Mouse (Mus musculus) layer of hippocampus, postnatal 25 days (tissue): ENCODE measurements around the gene 1110032A03Rik. TPM values are rescaled to one million over a fixed set of nuclear protein-coding genes. Genes with fewer than 3 reads are reported as not detected.
A peak's percentile ranks its signal among the peaks of the same experiment; 100 is the strongest.

ENCODE experiments used
- DNase-seq, 2 experiments: peaks; one replicate each; pipeline ENCODE4 v3.0.0; 2022; ENCODE audit warnings: mixed read lengths in 2 of 2, low spot score in 1 of 2; ENCODE audit errors: extremely low spot score in 1 of 2
- total RNA-seq, 2 experiments: library from RNA; stranded (reverse); gene quantifications; 2 replicates each; pipeline ENCODE4 v1.2.3; 2021

Gene 1110032A03Rik
- total RNA-seq, 2 experiments from 2014 or later = 31.2 to 35.2 TPM

- DNase-seq = peak; percentile 79 to 81
Observed at GRCm38 (mm10) chr9:50738914-50739870, 36.1 kb downstream of the 1110032A03Rik start, which contains the start of gene Dixdc1. TSS of gene Dixdc1 (minus strand) at chr9:50739517.

DNA sequence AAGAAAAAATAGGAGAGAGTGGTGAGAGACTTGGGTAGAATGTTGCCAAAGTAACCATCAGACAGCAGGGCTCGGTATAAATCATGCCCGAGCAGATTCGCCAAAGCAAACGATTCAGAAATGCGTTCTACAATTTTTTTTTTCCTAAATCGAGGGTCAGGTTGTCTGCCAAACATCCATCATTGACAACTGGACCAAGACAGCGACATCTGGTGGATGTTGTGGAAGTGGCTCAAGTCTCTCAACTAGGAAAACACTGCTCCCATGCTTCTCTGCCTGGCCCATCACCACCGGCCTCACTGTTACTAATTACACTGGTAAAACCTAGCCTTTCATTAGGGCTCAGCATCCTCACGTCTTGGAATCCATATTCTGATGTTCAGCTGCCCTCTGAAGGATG is 40.3 kb downstream of the 1110032A03Rik start:
- peak in 1 of 2 experiments; percentile 59 for DNase-seq

- no peak for DNase-seq
Observed at GRCm38 (mm10) chr9:50732560-50732959, 42.8 kb downstream of the 1110032A03Rik start.

DNA sequence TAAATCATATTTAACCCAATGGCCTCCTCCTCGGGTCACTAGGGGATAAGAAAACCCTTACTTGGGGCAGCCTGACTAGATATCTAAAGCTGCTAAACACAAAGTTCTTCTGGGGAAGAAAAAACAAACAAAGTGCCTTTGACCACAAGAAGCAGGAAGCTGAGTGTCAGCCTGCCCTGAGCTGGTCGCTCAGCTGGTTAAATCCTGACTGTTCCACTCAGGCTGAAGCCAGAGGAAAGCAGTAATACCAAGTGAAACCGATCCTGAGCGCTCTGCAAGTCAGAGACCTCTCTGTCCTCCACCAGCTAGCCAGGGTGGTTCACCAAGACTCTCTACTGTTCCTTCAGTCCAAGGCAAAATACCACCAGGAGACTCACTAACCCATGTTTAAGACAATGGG is 45.7 kb downstream of the 1110032A03Rik start:
- DNase-seq = no peak

DNA sequence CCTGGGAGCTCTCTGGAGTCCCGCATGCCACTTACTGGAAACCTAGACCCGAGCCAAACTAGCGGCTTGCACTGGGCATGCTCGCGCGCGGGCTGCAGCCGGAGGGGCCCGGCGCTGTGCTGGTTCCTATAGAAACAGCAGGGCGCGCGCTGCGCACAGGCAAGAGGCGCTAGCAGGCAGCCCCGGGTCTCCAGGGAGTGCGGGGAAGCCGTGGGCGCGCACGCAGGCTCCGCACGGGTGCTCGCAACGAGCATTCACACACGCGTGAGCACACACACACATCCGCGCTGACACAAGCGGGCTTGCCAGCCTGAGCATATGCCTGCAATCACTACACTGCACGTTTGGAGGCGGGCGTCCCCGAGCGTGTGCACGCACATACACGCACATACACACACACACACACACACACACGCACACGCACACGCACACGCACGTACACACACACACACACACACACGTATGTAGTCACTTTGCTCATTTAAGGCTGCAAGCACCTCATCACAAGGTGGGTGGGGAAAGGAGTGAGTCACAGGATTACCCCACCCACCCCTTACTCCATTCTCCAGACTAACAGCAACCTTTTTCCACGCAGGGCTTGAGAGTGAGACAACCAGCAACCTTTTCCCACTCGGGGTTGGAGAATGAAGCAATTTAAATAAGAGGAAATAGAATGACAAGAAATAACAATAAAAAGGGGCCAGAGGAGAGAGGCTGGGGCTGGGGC is 47.2 kb downstream of the 1110032A03Rik start:
- DNase-seq = peak; percentile 71 to 75

DNA sequence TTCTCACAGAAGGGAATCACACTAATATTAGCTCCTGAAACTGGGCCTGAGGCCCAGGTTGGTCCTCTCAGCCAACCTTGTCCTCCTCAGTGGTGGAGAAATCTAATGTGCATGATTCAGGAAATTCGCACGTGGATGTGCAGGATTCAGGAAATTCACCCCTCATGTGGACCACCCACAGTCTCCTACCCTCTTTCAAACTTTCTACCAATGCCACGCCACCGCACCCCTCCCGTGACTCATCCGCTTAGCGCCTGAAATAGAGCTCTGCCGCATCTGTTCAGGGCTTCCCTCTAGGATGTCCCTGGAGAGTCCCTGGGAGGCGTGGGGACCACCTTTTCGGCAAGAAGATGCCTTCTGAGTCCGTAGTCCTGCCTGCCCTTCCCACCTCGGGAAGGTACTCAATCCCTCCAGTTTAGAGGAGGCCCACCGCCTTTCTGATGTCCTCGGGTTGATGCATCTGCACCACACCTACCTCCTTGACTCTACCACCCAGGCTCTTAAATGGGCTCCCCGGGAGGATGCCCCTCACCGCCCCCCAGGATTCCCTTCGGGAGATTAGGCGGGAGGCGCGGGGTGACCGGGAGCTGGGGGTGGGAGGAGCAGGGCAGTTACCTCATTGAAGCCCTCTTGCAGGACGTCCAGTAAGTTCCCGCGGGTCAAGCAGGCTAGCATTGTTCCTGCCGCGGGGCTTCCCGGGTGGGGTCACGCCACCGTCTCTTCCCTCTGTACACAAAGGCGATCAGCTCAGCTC is 48.0 kb downstream of the 1110032A03Rik start:
- peak; percentile 14 to 26 for DNase-seq

- DNase-seq = no peak
Observed at GRCm38 (mm10) chr9:50725921-50726590, 49.3 kb downstream of the 1110032A03Rik start.

DNA sequence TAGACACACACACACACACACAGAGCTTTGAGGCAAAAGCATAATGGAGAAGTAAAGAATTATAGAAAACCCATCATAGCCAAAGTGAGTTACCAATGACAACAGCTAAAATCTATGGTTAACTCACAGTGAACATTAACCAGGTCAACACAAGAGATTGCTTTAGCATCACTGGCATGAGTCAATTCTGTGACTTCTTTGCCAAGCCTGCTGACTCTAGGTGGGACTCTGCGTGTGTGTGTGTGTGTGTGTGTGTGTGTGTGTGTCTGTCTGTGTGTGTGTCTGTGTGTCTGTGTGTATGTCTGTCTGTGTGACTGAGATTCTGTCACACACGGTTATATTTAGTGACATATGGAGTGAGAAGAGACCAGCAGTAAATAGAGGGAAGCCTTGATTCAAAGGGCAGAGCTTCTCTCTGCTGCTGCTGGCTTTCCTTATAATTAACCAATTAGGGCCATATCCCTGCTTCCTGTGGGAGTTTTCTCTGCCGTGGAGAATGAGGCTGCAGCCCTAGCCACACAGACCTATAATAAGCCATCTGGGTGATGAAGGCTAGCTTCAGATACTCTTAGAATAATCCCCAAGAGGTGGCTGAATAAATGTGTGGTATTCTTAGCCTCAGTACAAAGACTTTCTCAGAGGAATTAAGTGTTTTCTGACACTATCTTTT is 50.5 kb downstream of the 1110032A03Rik start:
- DNase-seq = no peak

DNA sequence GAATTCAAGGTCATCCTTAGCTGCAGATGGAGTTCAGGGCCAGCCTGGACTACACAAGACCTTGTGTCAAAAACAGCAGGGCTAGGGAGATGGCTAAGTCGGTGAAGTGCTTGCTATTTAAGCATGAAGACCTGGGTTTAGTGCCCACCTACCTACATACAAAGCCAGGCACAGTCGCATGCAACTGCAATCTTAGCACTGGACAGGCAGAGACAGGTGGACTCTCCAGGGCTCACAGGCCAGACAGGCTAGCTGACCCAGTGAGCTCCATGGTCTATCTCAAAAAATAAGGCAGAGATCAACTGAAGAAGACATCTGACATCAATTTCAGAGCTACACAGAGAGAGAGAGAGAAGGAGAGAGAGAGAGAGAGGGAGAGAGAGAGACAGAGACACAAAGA is 51.2 kb downstream of the 1110032A03Rik start:
- DNase-seq = no peak

DNA sequence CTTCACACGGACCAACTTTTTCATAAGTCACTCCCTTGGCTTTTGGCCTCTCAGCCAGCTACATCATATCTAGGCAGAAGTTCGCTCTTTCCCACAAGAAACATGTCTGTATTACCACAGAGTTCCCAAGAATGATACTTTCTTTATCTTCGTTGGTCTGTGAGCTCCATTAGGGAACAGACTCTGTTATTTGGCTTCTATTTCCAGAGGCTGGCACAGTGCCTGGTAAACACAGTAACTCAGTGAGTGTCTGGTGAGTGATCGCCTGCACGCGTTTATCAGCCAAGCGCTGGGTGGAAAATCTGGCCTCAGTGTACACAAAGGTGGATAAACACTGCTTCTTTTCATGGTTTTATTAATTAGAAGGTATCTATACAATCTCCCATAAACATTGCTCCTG is 51.9 kb downstream of the 1110032A03Rik start:
- DNase-seq = peak; percentile 28 to 76

GRCm38 (mm10) chr9:50722451-50722911 is 52.8 kb downstream of the 1110032A03Rik start:
- no peak for DNase-seq

DNA sequence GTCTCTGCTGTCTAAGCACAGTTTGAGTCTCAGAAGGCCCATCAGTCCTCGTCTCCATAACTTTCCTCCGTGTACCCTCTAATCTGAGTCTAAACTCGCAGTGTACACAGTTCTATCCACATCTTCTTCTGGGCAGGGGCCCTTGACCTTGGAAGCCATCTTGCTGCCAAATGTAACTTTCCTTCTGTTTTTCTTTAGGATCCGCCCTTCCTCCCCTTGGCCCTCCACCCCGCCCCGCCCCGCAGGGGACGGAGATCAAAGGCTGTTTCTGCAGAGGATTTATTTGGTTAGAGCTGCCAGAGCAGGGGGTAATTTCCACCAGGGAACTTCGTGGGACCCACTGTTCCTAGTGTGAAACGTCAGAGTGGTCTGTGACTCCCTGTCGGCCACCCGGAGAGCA is 54.3 kb downstream of the 1110032A03Rik start:
- no peak for DNase-seq

DNA sequence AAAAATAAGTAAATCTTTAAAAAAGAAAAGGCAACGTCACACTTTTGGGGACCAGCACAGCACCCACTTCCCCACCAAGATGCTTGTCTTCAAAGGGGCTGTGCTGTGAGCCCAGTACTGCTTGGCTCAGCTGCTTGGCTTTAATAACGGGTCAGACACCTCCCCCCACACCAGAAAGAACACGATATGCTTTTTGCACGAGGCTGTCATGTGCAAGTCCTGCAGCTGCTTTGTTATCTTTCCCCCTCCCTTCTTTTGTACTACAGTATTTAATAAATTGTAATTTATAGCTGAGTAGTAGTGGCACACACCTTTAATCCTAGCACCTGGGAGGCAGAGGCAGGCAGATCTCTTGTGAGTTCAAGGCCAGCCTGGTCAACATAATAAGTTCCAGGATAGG is 56.4 kb downstream of the 1110032A03Rik start:
- no peak for DNase-seq

GRCm38 (mm10) chr9:50714188-50714587 is 61.1 kb downstream of the 1110032A03Rik start:
- DNase-seq = no peak

Other genes starting within 250 kb of the 1110032A03Rik start
- 10 to 100 TPM; 36.0 to 39.8 TPM for gene Pts, start 246.8 kb downstream of the 1110032A03Rik start, total RNA-seq
- gene Il18, start 220.7 kb downstream of the 1110032A03Rik start, total RNA-seq = 10 to 100 TPM; 24.3 to 25.4 TPM
- gene Bco2, start 220.3 kb downstream of the 1110032A03Rik start, total RNA-seq = 1 to 10 TPM; 3.5 to 3.8 TPM
- not detected for gene Tex12, start 214.2 kb downstream of the 1110032A03Rik start, total RNA-seq
- 100 to 1,000 TPM; 117 to 132 TPM for gene Sdhd, start 171.7 kb downstream of the 1110032A03Rik start, total RNA-seq
- gene Timm8b, start 171.6 kb downstream of the 1110032A03Rik start, total RNA-seq = 100 to 1,000 TPM; 237 to 253 TPM
- 1 to 10 TPM; 3.3 to 3.4 TPM for gene Pih1d2, start 158.2 kb downstream of the 1110032A03Rik start, total RNA-seq
- gene Nkapd1, start 158.1 kb downstream of the 1110032A03Rik start, total RNA-seq = 10 to 100 TPM; 19.3 to 22.8 TPM
- 100 to 1,000 TPM; 137 to 141 TPM for gene Dlat, start 115.7 kb downstream of the 1110032A03Rik start, total RNA-seq
- gene Dixdc1, start 36.0 kb downstream of the 1110032A03Rik start, total RNA-seq = 10 to 100 TPM; 83.7 to 91.2 TPM
- 1 to 10 TPM; 1.7 to 1.9 TPM for gene 2310030G06Rik, start 29.0 kb downstream of the 1110032A03Rik start, total RNA-seq
- gene Cryab, start 24.2 kb downstream of the 1110032A03Rik start, total RNA-seq = 100 to 1,000 TPM; 125 to 157 TPM
- gene Hspb2, start 23.2 kb downstream of the 1110032A03Rik start, total RNA-seq = 1 to 10 TPM in 1 of 2 experiments, under 1 TPM in 1; 0.96 to 1.7 TPM
- gene Fdxacb1, start 7.3 kb downstream of the 1110032A03Rik start, total RNA-seq = 1 to 10 TPM; 5.1 to 5.8 TPM
- 10 to 100 TPM; 28.4 to 30.7 TPM for gene Alg9, start 501 bp downstream of the 1110032A03Rik start, total RNA-seq
- gene Ppp2r1b, start 69.8 kb upstream of the 1110032A03Rik start, total RNA-seq = 10 to 100 TPM; 17.2 to 17.4 TPM
- gene Sik2, start 233.6 kb upstream of the 1110032A03Rik start, total RNA-seq = 10 to 100 TPM; 36.0 to 38.3 TPM